Mouse (Mus musculus) kidney, postnatal 4 days (tissue): ENCODE measurements around the gene Maz.

ENCODE experiments used
- DNase-seq, 2 experiments: peaks; one replicate each; pipeline ENCODE4 v3.0.0; 2021; ENCODE audit warnings: mixed read lengths in 2 of 2

The Maz gene

DNA sequence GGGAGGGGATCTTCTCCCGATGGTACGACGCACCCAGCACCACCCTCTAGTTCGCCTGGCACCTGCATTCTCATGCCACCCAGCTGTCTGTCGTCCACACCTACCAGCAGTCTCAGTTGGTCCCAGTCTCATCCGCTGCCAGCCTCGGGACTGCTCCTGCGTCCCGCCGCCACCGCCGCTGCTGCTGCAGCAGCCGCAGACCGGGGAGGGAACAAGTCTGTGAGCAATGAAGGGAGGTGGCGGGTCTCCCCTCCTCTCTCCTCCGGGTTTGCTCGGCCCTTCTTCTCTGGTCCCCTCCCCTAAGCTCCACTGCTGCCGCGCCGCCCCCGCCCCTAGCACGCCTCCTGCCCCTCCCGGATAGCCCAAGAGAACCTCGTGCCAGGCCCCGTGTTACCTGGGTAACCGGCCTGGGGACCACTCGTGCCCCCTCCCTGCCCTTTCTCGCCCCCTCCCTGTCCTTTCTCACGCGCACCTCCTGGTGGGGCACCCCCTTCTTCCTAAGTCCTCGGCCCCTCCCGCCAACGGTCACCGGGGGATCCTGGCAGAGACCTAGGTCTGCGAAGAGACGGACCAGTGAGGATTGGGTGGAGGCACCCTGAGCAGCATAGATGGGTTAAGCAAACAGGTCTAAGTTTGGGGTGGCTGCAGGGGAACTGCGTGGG, 5.8 kb downstream of the Maz start, which contains the start of the genes Gm42742 and Prrt2:
Gene Gm42742 (minus strand): TSS at position 197 of the 662 bp plus-strand sequence.
Gene Prrt2 (minus strand): TSS at position 311 of the 662 bp plus-strand sequence.
- DNase-seq, result peak; percentile 76 to 80

DNA sequence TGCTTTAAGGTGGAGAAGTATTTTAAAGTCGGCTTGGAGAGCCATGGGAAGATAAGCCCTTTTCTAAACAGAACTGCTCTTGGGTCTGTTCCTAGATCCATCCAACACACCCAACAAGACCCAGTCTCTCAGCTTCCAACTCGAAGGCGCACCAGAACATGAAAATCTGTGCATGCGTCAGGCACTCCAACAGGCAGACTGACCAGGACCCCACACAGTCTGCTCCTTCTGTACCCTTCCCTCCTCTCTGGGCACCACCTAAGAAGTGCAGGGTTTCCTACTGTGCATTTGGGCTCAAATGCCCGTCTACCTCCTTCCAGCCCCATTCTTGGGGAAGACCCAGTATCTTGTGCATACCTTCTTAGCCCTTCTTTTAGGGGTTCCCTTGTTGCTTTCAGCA, 6.3 kb downstream of the Maz start:
- DNase-seq, result peak in 1 of 2 experiments; percentile 17

DNA sequence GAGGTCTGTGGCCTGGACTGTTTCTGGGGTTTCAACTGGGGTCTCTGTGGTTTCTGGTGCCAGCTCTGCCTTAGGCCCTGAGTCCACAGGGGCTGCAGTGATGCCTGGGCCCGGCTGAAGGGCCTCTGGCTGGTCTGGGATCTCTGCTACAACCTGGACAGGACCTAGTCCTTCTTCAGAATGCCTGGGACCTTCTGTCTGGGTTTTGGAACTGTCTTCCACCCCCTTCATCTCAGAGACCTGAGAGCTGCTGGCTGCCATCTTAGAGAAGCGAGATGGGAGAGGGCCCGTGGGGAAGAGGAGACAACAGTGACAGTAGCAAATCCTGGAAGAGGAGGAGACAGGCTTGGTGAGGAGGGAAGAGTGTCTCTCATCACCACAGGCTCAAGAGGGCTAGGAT, 6.8 kb downstream of the Maz start:
- DNase-seq, result no peak

DNA sequence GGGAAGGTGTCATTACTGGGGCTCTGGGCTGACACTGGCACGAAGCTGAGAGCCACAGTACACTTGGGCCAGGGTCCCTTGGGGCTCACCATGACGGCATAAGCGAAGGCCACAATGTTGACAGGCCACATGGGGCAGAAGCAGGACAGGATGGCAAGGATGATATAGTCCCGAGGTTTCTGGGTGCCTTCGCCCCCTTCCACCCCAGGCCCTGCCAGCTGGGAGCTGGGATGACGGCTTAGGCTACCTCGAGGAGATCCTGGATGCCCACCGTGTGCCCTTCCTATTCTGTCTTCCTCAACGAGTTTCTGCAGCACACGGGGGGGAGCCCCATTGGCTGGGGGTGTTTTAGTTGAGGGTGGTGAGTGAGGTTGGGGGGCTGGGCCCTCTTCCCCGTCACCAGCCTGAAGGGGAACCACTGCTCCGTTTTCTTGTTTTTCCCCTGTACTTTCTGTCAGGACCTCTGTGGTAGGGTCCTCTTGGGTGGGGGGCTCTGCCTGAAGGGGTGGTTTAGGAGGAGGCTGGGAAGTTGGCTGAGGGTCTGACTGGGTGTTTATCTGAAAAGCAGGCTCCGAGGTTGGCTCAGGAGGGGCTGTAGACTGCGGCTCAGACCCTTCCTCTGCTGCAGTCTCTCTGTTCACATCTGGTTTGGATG, 7.4 kb downstream of the Maz start:
- no peak for DNase-seq

DNA sequence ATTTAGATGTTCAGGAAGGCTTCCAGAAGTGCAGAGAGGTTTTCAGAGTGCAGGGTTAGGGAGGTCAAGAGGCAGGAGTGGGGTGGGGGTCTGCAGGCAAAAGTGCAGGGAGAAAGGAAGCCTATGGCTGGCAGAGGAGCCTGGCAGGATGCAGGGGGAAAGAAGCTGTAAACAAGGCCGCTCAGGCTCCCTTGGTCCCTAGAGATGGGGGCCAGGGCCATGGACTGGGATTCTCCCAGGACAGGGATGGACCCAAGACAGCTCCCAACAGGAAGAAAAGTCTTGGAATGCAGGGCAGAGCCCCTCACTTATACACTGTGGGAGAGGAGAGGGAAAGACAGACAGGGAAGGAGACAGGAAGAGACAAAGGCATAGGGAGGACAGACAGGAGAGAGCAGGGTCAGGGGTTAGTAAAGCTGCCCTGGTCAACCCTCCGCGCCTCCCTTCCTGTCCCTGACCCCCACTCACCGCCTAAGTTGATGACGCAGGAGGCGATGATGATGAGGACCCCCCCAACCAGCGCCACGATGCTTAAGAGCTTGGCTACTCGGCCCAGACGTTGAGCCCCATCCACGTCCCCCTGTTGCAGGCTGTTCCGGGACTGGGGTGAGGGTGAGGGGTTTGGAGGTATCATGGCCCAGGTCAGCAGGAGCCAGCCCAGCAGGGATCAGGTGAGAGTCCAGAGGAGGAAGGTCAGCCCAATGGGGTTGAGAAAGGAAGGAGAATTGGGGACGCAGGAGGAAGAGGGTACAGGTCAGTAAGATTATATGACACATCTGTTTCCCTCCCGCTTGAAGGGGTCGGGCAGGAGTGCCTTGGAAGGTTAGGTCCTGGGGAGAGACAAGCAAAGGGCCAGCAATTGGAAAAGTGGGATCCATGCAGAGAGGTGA, 8.2 kb downstream of the Maz start:
- DNase-seq, result no peak

DNA sequence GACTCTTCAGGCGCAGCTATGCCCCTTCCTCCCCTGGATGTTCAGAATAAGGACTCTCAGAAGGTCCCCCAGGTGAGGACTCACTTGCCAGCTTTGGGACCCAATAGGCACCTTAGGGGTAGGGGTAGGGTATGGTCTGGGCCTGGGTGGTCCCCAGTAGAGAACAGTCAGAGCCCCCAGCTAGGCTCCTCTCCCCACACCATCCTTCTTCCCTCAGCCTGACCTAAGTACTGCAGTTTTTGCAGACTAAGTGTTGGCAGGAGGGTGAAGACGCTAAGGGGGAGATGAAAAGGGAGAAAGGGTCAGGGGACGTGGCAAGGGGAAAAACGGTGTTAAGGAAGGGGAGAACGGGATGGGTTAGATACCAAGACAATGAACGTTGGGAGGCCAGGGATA, 8.9 kb downstream of the Maz start:
- DNase-seq, result no peak

DNA sequence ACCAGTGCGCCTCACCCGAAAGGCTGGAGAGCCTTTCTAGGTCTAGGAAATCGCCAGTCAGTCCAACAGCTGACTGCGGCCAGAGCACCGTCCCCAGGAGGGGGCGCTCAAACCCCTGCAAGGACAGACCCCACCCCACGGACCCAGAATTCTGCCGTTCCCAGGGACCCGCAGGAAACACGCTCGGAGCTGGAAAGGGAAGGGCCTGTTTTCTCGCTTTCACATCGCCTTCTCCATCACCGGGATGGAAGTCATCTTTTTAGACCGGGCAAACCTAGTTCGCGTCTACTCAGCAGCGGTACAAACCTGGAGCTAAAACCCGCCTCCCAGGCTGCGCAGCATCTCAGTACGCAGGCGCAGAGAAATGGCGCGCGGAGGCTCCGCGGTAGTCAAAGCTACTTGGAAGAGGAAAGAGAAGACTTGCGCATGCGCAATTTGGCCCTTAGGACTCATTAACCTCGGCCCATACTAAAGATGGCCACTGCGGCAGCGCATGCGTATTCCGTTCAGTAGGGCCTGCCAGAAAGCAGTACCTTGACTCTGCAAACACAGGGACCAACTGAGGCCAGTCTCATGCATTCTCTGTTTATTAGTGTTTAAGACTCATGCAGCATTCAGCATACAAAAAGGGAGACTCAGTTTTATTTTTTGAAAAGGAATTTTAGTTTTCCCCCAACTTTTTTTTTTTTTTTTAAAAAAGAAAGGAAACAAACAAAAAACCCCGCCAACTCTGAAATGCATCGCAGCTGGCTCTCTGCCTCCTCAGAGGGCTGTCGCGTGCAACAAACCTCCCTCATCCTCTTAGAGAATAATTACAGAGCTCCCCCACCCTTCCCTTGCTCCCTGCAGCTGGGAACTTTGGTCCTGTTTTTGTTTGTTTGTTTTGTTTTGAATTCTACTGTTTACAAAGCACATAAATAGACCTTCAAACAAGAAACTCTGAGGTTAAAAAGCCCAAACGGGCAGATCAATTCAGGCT, 9.6 kb downstream of the Maz start, which contains the start of gene Pagr1a:
Gene Pagr1a (minus strand): TSS at position 382 of the 979 bp plus-strand sequence.
- DNase-seq, result peak; percentile 97 to 99

DNA sequence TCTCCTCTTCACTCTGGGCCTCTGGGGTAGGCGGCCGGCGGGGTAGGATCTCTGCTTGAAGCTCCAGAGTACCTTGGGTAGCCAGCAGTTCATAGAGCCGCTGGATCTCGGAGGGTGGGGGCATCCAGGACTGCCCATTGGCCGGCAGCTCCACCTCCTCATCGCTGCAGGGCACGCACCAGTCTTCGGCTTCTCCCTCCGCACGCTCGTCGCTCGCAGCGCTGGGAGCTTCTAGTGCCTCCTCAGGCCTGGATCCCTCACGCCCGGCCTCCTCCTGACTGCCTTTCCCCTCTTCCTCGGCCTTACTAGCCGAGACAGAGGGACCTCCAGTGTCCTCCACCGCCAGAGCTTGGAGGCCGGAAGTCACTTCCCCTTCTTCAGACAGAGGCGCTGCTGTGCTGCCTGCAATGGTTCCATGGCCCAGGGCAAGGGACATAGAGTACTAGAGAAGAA, 10.3 kb downstream of the Maz start:
- peak in 1 of 2 experiments; percentile 72 for DNase-seq

DNA sequence TGATC, 10.6 kb downstream of the Maz start, which contains the start of gene Pagr1b:
Gene Pagr1b (minus strand): TSS at position 4 of the 5 bp plus-strand sequence.
- no peak for DNase-seq

DNA sequence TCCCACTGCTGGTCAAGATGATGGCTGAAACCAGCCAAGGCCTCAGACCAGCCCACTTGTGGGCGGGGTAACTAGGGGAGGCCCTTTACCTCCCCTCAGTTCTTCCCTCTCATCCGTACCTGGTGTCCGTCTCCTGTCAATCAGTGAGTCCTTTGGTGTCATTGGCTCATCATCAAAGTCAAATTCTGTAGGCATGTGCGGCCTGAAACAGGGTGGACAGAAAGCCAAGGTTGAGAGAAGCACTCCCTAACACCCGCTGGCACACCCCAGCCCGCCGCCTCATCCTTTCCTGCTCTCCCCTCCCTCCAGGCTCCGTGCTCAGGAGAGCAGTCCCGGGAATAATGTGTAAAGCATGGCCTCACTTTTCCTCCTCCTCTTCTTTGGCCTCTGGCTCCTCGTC, 10.8 kb downstream of the Maz start:
- DNase-seq, result peak; percentile 63 to 74

DNA sequence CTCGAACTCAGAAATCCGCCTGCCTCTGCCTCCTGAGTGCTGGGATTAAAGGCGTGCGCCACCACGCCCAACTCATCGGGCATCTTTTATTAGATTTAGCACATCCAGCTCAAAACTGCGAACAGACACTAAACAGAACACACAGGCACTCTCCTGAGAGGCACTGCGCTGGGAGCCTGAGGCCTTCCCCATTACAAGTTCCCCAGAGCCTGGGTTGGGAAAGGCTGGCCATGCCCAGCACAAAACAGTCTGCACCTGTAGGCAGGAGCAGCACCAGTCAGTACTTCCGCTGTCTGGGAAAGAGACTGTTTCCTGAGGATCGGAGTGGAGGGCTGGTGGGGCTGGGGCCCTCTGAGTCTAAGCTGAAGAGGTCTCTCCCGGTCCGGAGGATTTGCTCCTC, 11.8 kb downstream of the Maz start:
- DNase-seq, result no peak

DNA sequence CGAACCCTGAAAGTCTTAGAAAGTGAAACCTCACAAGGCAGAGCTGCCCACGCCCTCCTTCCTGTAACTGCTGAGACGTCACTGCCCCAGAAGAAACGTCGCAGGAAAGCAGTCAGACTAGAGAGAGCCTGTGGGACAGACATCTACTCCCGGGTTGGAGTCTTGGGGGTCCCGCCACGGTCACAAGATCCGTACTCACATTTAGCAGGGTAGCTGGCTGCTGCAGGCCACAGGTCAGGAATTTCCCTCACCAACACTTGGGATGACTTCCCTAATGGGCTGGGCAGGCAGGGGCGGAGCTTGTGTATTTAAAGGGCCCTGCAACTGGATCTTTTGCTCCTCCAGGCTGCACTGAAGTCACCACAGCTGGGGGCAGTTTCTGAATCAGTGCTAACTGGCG, 12.5 kb downstream of the Maz start, which contains the start of gene Mvp:
Gene Mvp (minus strand): TSS at position 302 of the 400 bp plus-strand sequence.
- DNase-seq, result peak; percentile 78 to 85

DNA sequence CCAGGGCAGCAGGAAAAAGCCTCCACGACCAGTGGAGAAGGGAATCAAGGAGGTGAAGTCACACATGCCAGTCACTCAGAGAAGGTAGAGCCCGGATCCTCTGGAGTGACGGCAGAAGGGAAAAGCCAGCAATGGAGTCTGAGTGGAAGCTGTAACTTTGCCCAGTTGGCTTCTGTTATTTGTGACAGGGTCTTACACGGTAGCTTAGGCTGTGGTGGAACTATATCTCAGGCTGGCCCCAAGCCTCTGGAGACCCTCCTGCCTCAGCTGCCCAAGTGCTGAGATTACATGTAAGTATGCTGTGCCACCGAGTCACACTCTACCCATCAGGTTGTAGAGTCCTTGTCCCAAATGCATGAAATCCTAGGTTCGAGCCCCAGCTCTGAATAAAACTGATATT, 13.5 kb downstream of the Maz start:
- no peak for DNase-seq

DNA sequence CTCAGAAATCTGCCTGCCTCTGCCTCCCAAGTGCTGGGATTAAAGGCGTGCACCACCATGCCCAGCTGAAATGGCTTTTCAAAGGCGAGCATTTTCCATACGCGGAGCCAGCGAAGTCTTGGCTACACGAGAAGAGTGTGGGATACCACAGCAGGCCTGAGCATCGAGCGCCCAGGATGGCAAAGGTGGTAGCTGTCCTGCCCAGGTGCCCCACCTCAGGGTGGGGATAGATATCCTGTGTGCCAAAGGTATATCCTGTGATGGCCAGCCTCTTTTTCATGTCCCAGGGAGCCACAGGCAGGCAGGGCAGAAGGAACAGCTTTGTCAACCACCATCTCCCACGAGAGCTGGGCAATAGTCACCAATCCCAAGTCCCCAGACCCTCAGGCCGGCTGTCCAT, 14.0 kb downstream of the Maz start:
- no peak for DNase-seq

DNA sequence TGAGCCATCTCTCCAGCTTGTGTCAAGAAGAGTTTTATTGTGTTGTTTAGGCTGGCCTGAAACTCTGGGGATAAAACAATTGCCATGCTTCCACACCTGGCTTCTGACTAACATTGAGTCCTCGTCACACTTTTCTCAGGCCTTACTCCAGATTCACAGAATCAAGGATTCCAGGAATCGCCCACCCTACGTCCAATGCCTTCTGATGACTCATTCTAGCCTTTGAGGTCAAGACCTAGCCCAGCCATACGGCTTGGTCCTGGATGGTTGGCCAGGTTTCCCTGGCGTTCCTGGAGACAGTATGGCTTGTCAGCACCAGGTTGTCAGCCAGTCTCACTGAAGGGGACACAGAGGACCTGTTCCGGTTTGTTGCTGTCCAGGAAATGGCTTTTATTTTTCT, 14.5 kb downstream of the Maz start:
- no peak for DNase-seq

DNA sequence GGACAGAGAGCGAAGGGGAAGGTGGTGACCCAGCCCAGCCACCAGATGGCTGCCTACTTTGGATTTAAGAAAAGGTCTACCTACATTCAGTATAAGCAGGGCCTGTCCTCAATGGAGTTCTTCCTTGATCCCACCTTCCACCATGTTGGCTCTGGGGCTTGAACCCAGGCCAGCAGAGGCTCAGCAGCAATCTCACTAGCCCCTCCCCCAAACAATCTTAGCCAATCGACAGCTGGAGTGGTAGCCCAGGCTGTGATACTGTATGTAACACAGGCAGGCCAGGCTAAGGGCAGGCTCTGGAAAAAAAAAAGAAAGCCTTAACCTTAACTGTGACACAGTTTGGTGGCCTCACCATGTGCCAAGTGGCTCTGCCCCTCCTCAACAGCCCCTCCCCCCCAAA, 15.1 kb downstream of the Maz start:
- no peak for DNase-seq

DNA sequence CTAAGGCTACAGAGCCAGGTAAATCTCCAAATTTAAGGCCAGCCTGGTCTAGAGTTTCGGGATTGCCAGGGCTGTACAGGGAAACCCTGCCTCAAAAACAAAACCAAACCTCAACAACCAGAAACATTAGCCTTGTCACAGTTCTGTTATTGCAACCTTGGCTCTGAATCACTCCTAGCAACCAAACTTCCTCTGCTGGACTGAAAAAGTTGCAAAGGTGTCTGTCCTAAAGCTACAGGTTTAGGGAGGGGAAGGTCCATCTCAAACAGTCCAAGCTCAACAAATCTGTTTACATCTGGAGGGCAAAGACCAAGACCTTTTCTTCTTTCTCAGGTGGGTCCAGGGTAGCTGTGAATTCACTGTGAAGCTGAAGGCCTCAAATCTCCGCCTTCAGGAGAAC, 15.8 kb downstream of the Maz start:
- no peak for DNase-seq

DNA sequence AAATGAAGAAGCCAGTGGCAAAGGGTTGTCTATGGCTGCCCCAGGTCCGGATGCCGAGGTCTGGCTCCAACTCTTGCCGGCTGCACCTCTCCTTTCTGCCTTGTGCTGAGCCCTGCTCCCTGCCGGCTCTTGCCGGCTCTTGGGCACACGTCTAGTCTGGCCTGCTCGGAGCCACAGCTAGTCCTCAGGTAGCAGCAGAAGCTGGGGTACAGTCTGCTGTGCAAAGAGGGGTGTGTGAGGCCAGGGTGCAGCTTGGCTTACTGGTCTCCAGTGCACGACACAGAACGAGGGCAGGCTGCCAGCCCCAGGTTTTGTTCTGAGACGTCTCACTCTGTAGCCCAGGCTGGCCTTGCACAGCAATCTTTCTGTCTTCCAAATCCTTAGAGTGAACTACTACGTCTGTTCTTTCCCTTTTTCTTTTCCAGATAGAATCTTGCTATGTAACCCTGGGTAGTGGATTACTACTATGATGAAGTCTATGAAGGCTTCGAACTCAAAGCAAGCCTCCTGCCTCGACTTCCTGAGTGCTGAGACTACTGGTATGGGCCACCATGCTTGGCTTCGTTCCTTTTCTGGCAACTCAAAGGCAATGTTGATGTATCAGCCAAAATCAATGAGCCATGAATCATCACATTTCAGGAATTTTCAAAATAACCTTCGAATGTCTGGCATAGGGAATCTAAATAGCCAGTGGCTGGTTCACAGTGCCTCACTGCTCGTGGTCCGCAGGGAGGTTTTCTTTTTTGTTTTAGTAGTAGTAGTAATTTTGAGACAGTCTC, 17.3 kb downstream of the Maz start:
- DNase-seq, result no peak

DNA sequence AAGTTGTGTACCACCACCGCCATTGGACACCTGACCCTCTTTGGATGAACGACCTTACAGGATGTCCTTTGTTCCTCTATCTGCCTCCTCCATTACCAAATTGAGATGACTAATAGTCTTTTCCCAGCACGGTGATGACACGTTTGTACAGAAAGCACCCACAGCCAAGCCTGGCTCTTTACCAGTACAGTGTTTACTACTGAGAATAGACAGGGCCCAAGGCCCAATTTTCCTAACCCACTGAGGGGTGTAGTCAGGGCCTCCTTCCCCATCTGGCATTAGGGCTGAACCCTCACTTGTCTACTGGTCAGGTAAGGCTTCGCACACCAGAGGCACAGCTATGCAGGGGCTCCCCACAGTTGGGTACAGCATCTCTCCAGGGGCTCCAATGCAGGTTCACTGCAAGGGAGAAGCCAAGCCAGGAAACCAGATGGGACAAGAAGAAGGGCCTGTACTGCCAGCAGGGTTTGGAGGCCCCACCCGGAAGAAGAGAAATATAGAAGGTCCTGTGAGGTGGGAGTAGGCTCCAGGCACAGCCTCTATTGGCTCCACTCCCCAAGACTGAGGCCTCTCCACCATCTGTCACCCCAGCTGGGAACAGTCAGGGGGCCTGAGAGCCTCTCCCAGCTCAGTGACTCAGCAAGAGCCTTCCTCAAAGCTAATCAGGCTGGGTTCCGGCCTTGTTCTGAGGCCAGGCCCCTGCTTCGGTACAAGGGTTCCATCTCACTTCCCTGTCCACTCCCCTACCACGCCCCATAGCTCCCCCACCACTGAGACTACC, 18.4 kb downstream of the Maz start:
- DNase-seq, result peak; percentile 79 to 85

DNA sequence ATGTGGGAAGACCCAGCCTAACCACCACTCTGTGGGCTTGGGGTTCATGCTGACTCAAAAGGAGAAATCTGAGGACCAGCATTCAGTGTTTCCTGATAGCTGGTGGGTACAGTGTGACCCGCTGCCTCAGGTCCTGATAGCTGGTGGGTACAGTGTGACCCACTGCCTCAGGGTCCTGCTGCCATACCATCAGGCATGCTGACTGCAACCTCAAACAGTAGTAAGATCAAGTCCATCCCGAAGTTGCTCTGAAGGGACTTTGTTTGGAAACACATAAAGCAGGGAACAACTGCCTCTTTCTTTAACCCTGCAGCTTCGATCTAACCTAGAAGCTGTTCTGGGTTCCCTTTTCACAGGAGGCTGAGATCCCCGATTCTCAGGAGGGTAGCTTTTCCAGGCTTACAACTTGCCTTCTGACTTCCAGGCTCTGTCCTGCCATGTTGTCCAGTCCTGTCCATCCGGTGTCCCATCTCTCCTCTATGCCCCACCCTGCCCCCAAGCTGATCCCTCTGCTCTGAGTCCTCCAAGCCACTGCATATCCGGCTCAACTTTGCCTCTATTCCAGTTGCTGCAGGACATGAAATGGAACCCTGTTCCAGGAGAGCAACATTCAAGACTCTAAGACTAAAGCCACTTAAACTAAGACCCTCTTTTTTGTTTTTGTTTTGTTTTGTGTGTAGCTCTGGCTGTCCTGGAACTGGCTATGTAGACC, 19.4 kb downstream of the Maz start:
- DNase-seq, result no peak
